Mouse (Mus musculus): ENCODE measurements around the gene Dclk1. TPM values are rescaled to one million over a fixed set of nuclear protein-coding genes. Genes with fewer than 3 reads are reported as not detected.

Gene Dclk1
- polyA plus RNA-seq, 1 experiment from 2014 or later = 4.4 TPM

DNA sequence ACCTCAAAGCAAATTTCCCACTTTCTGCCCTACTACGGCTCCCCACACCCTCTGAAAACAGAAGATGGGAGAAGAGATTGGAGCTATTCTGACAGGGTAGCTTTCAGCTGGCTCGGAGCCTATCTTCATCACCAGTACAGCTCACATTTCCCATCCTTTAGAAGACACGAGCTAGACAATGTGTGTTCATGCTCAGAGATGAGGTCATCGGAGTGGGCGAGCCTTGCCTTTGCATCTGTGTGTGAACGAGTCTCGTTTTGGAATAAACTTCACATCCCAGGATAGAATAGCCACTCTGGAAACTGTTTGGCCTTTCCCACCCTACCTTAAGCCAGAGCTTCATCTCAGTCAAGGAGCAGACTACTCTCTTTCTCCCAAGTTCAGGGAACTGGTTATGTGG is 95.5 kb downstream of the Dclk1 start:
- no peaks in the 10 kb centered on the region for H3K9me3 ChIP-seq (ENCODE audit: control insufficient read depth, low read length)
- ATAC-seq (ENCODE audit: low FRiP score, low TSS enrichment) (no peak), DNase-seq (ENCODE audit: low spot score) (no peak)
- no peak overlapping the region for H3K4me3 ChIP-seq (ENCODE audit: low read depth, low read length)
- H3K4me1 ChIP-seq (replicated peaks; ENCODE audit: control insufficient read depth, insufficient read depth) = no peaks in the 10 kb centered on the region
- H3K27ac ChIP-seq (replicated peaks) = no peak overlapping the region
- 79% methylated on average over 7 of the region's 7 CpGs for WGBS
- no peaks in the 10 kb centered on the region for H3K36me3 ChIP-seq (ENCODE audit: control insufficient read depth, insufficient read depth, low read length)
- no peak overlapping the region for H3K4me2 ChIP-seq (replicated peaks; ENCODE audit: low read depth)
- no peaks in the 10 kb centered on the region for H3K27me3 ChIP-seq (ENCODE audit: control insufficient read depth, insufficient read depth, low read length)
- H3K9ac ChIP-seq (ENCODE audit: low read length) = no peak overlapping the region
- TF ChIP-seq EP300 (optimal IDR thresholded peaks at IDR 0.05) (no peak), CTCF (IDR thresholded peaks at IDR 0.05; ENCODE audit: low read depth) (no peak)

DNA sequence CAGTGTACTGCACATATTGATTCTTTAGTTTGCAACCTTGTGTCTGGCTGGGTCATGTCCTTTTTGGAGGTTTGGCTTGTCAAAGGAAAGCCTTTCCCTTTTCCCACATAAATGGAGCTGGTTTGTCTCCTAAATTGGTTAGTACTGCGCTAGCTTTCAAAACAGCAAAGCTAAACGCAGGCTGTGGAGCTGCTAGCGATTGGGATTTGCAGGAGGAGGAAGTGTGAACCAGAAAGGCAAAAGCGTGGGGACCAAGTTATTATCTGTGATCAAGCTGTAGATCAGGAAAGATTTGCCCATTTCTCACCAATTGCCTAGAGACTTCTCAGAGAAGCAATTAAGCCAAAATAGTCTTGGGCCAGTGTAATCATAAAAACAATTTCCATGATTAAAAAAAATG is 100.3 kb downstream of the Dclk1 start:
- H3K4me3 ChIP-seq (ENCODE audit: low read depth, low read length) = no peak overlapping the region
- no peaks in the 10 kb centered on the region for H3K9me3 ChIP-seq (ENCODE audit: control insufficient read depth, low read length)
- no peaks in the 10 kb centered on the region for H3K36me3 ChIP-seq (ENCODE audit: control insufficient read depth, insufficient read depth, low read length)
- no peak overlapping the region for H3K4me2 ChIP-seq (replicated peaks; ENCODE audit: low read depth)
- no peaks in the 10 kb centered on the region for H3K27me3 ChIP-seq (ENCODE audit: control insufficient read depth, insufficient read depth, low read length)
- ATAC-seq (ENCODE audit: low FRiP score, low TSS enrichment) = no peak
- no peaks in the 10 kb centered on the region for H3K4me1 ChIP-seq (replicated peaks; ENCODE audit: control insufficient read depth, insufficient read depth)
- H3K9ac ChIP-seq (ENCODE audit: low read length) = no peak overlapping the region
- no peak overlapping the region for H3K27ac ChIP-seq (replicated peaks)
- TF ChIP-seq CTCF (IDR thresholded peaks at IDR 0.05; ENCODE audit: low read depth) (no peak), EP300 (optimal IDR thresholded peaks at IDR 0.05) (no peak)
- DNase-seq (ENCODE audit: low spot score) = no peak
- 81% methylated on average over 4 of the region's 4 CpGs for WGBS

DNA sequence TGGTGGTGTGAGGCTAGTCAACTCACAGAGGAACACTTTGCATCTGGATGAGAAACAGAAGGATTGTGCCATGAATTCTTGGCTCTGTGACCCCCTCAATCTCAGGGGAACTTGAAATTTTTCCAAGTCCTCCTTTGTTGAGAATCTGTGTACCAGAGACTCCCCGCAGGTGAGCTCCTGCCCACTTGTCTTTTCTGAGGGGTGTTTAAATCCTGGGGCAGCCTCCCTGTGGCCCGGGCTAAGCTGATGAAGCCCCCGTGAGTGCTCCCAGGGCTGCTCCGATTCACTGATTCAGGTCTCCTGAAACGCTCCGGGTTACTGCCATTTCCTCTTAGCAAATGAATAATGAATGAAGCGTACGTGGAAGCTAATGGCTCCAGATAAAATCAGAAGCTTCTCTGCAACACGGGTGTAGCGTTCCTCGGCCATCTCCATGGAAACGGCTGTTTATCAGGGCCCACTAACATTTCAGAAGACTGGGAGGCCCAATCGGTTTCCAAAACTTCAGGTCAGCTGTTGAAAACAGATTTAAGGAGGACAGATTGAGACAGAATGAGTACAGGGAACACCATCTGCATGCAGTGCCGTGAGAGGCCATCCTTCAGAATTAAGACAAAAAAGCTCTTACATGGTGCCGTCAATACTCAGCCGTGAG is 105.3 kb downstream of the Dclk1 start:
- H3K9me3 ChIP-seq (ENCODE audit: control insufficient read depth, low read length) = no peaks in the 10 kb centered on the region
- no peak overlapping the region for H3K9ac ChIP-seq (ENCODE audit: low read length)
- DNase-seq (ENCODE audit: low spot score) = no peak
- no peak overlapping the region for H3K27ac ChIP-seq (replicated peaks)
- H3K4me1 ChIP-seq (replicated peaks; ENCODE audit: control insufficient read depth, insufficient read depth) = no peaks in the 10 kb centered on the region
- no peak for ATAC-seq (ENCODE audit: low FRiP score, low TSS enrichment)
- H3K27me3 ChIP-seq (ENCODE audit: control insufficient read depth, insufficient read depth, low read length) = no peaks in the 10 kb centered on the region
- no peaks in the 10 kb centered on the region for H3K36me3 ChIP-seq (ENCODE audit: control insufficient read depth, insufficient read depth, low read length)
- no peak overlapping the region for H3K4me3 ChIP-seq (ENCODE audit: low read depth, low read length)
- TF ChIP-seq EP300 (optimal IDR thresholded peaks at IDR 0.05) (no peak), CTCF (IDR thresholded peaks at IDR 0.05; ENCODE audit: low read depth) (no peak)
- 30% methylated on average over 16 of the region's 16 CpGs for WGBS
- H3K4me2 ChIP-seq (replicated peaks; ENCODE audit: low read depth) = no peak overlapping the region

- Histone ChIP-seq H3K9me3 (ENCODE audit: control insufficient read depth, low read length) (no peaks in the 10 kb centered on the region), H3K27ac (replicated peaks) (no peak overlapping the region), H3K9ac (ENCODE audit: low read length) (no peak overlapping the region), H3K4me2 (replicated peaks; ENCODE audit: low read depth) (no peak overlapping the region), H3K27me3 (ENCODE audit: control insufficient read depth, insufficient read depth, low read length) (no peaks in the 10 kb centered on the region), H3K36me3 (ENCODE audit: control insufficient read depth, insufficient read depth, low read length) (no peaks in the 10 kb centered on the region), H3K4me1 (replicated peaks; ENCODE audit: control insufficient read depth, insufficient read depth) (no peaks in the 10 kb centered on the region), H3K4me3 (ENCODE audit: low read depth, low read length) (no peak overlapping the region)
- WGBS = 87% methylated on average over 5 of the region's 5 CpGs
- ATAC-seq (ENCODE audit: low FRiP score, low TSS enrichment) = no peak
- TF ChIP-seq EP300 (optimal IDR thresholded peaks at IDR 0.05) (no peak), CTCF (IDR thresholded peaks at IDR 0.05; ENCODE audit: low read depth) (no peak)
- no peak for DNase-seq (ENCODE audit: low spot score)
Measured at GRCm38 (mm10) chr3:55348026-55348390, 105.8 kb downstream of the Dclk1 start.

GRCm38 (mm10) chr3:55350194-55350593 is 108.0 kb downstream of the Dclk1 start:
- Histone ChIP-seq H3K4me2 (replicated peaks; ENCODE audit: low read depth) (no peak overlapping the region), H3K4me1 (replicated peaks; ENCODE audit: control insufficient read depth, insufficient read depth) (no peaks in the 10 kb centered on the region), H3K27ac (replicated peaks) (no peak overlapping the region), H3K36me3 (ENCODE audit: control insufficient read depth, insufficient read depth, low read length) (no peaks in the 10 kb centered on the region), H3K9me3 (ENCODE audit: control insufficient read depth, low read length) (no peaks in the 10 kb centered on the region), H3K9ac (ENCODE audit: low read length) (no peak overlapping the region), H3K4me3 (ENCODE audit: low read depth, low read length) (no peak overlapping the region), H3K27me3 (ENCODE audit: control insufficient read depth, insufficient read depth, low read length) (no peaks in the 10 kb centered on the region)
- 94% methylated on average over 2 of the region's 2 CpGs for WGBS
- no peak for ATAC-seq (ENCODE audit: low FRiP score, low TSS enrichment)
- no peak for TF ChIP-seq EP300 (optimal IDR thresholded peaks at IDR 0.05)
- no peak for TF ChIP-seq CTCF (IDR thresholded peaks at IDR 0.05; ENCODE audit: low read depth)
- no peak for DNase-seq (ENCODE audit: low spot score)

DNA sequence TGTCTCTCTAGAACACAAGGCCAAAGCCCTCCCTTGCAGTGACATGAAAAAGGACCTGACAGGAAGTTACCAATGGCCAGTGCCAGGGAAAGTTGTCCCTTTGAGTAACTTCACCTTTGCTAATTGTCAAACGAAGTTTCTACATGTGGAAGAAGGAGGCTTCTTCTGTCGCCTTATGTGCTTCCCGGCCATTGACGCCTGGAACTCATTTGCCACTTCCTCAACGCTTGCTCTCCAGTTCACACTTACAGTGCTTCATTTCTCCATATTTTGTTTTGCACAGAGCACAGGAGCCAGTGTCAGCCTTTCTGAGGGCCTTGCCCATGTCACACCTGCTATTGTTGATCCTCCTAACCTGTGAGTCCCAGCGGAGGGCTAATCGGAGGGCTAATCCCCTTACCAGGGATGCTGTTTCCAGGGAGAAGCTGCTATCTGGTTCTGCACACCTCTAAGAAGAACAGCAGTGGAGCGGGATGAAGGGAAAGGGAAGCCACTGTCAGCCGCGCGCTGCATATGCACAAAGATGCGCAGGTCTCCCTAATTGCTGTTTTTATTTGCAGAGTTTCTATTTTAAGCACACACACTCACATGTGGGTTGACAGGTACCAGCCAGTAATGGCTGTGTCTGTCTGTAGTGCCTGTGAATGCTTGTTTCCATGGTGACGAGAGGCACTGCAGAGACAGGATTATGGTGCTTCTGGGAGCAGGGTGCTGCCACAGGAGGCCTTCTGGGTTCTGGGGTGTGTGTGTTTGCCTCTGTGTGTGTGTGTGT is 109.3 kb downstream of the Dclk1 start:
- Histone ChIP-seq H3K36me3 (ENCODE audit: control insufficient read depth, insufficient read depth, low read length) (no peaks in the 10 kb centered on the region), H3K4me1 (replicated peaks; ENCODE audit: control insufficient read depth, insufficient read depth) (no peaks in the 10 kb centered on the region), H3K4me3 (ENCODE audit: low read depth, low read length) (no peak overlapping the region), H3K27me3 (ENCODE audit: control insufficient read depth, insufficient read depth, low read length) (no peaks in the 10 kb centered on the region), H3K9me3 (ENCODE audit: control insufficient read depth, low read length) (no peaks in the 10 kb centered on the region), H3K27ac (replicated peaks) (no peak overlapping the region), H3K9ac (ENCODE audit: low read length) (no peak overlapping the region), H3K4me2 (replicated peaks; ENCODE audit: low read depth) (no peak overlapping the region)
- no peak for TF ChIP-seq CTCF (IDR thresholded peaks at IDR 0.05; ENCODE audit: low read depth)
- TF ChIP-seq EP300 (optimal IDR thresholded peaks at IDR 0.05) = no peak
- DNase-seq (ENCODE audit: low spot score) = no peak
- no peak for ATAC-seq (ENCODE audit: low FRiP score, low TSS enrichment)
- WGBS = 68% methylated on average over 13 of the region's 13 CpGs
